Mouse (Mus musculus): Measurements from ENCODE around the gene Rnase1. TPM values are rescaled to one million over a fixed set of nuclear protein-coding genes. Genes with fewer than 3 reads are reported as not detected.
A peak's percentile ranks its signal among the peaks of the same experiment; 100 is the strongest.

Rnase1 gene
- polyA plus RNA-seq, 1 experiment from 2014 or later, result 3.2 TPM

GRCm38 (mm10) chr14:51132372-51132771, 14.2 kb downstream of the Rnase1 start:
- no peak overlapping the region for H3K27ac ChIP-seq (replicated peaks)
- H3K4me2 ChIP-seq (replicated peaks), result no peak overlapping the region
- no peaks in the 10 kb centered on the region for H3K9me3 ChIP-seq (replicated peaks)
- WGBS, result 89% methylated on average over 4 of the region's 4 CpGs
- H3K36me3 ChIP-seq, result no peaks in the 10 kb centered on the region
- ATAC-seq (ENCODE audit: insufficient number of reproducible peaks, low FRiP score, low TSS enrichment, low read depth), result no peak
- no peak overlapping the region for H3K4me3 ChIP-seq (replicated peaks)
- H3K27me3 ChIP-seq, result no peaks in the 10 kb centered on the region
- no peaks in the 10 kb centered on the region for H3K4me1 ChIP-seq
- H3K9ac ChIP-seq, result no peak overlapping the region

DNA sequence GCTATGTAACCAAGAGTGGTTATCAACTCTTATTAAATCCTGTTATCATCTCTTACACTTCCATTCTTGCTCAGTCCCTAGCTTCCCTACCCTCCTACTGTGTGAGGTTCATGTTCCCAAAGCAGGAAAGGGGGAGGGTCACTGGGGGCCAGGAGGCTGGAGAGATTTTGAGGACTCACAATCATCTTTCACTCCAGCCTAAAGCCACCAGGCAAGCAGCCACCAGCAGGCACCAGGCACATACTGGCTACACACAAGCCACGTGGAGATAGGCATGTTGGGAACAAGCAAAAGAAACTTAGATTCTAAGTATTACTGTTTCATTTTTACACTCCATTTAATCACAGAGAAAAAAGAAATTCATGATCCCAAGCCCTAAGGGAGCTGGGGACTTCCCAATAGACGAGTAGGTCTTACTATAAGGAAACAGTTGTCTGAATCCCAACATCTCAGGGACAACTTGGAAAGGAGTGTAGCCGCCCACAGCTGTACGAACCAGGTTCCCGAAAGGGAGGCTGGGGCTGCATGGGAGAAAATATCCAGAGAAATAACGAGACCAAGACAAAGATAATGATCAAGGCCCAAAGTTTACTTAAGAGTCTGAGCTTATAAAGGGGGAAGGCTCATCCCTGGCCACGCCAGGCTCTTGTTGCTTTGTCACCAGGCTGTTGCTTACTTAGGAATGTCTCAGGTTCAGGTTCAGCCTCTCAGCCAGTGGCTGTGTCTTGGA, 15.3 kb downstream of the Rnase1 start:
- no peak overlapping the region for H3K4me2 ChIP-seq (replicated peaks)

GRCm38 (mm10) chr14:51130315-51130940, 16.2 kb downstream of the Rnase1 start:
- H3K4me1 ChIP-seq, result no peaks in the 10 kb centered on the region
- H3K4me3 ChIP-seq (replicated peaks), result no peak overlapping the region
- no peak overlapping the region for H3K27ac ChIP-seq (replicated peaks)
- whole genome bisulfite sequencing, result 89% methylated on average over 9 of the region's 9 CpGs
- H3K9ac ChIP-seq, result no peak overlapping the region
- no peaks in the 10 kb centered on the region for H3K36me3 ChIP-seq
- H3K27me3 ChIP-seq, result no peaks in the 10 kb centered on the region
- 0 out of 2 replicates have a peak, but pooled peaks cover 5% of the 10 kb centered on the region for H3K9me3 ChIP-seq (replicated peaks)
- H3K4me2 ChIP-seq (replicated peaks), result no peak overlapping the region
- ATAC-seq (ENCODE audit: insufficient number of reproducible peaks, low FRiP score, low TSS enrichment, low read depth), result no peak

More for the DNA sequence above, 15.3 kb downstream of the Rnase1 start:
- no peak overlapping the region for H3K9ac ChIP-seq
- H3K4me3 ChIP-seq (replicated peaks), result no peak overlapping the region
- WGBS, result 67% methylated on average over 7 of the region's 7 CpGs
- no peaks in the 10 kb centered on the region for H3K4me1 ChIP-seq
- H3K27ac ChIP-seq (replicated peaks), result no peak overlapping the region
- no peaks in the 10 kb centered on the region for H3K36me3 ChIP-seq
- no peaks in the 10 kb centered on the region for H3K9me3 ChIP-seq (replicated peaks)
- ATAC-seq (ENCODE audit: insufficient number of reproducible peaks, low FRiP score, low TSS enrichment, low read depth), result no peak
- no peaks in the 10 kb centered on the region for H3K27me3 ChIP-seq

GRCm38 (mm10) chr14:51129624-51129975, 17.0 kb downstream of the Rnase1 start:
- no peak overlapping the region for H3K4me2 ChIP-seq (replicated peaks)
- H3K4me1 ChIP-seq, result no peaks in the 10 kb centered on the region
- no peak overlapping the region for H3K27ac ChIP-seq (replicated peaks)
- no peak for ATAC-seq (ENCODE audit: insufficient number of reproducible peaks, low FRiP score, low TSS enrichment, low read depth)
- H3K9ac ChIP-seq, result no peak overlapping the region
- H3K27me3 ChIP-seq, result no peaks in the 10 kb centered on the region
- 0 out of 2 replicates have a peak, but pooled peaks cover 5% of the 10 kb centered on the region for H3K9me3 ChIP-seq (replicated peaks)
- no peaks in the 10 kb centered on the region for H3K36me3 ChIP-seq
- WGBS, result 58% methylated on average over 4 of the region's 4 CpGs
- H3K4me3 ChIP-seq (replicated peaks), result no peak overlapping the region

- H3K36me3 ChIP-seq, result no peaks in the 10 kb centered on the region
- ATAC-seq (ENCODE audit: insufficient number of reproducible peaks, low FRiP score, low TSS enrichment, low read depth), result no peak
- no peak overlapping the region for H3K27ac ChIP-seq (replicated peaks)
- H3K4me2 ChIP-seq (replicated peaks), result no peak overlapping the region
- WGBS, result 78% methylated on average over 9 of the region's 9 CpGs
- H3K4me3 ChIP-seq (replicated peaks), result no peak overlapping the region
- H3K4me1 ChIP-seq, result no peaks in the 10 kb centered on the region
- H3K27me3 ChIP-seq, result no peaks in the 10 kb centered on the region
- H3K9ac ChIP-seq, result no peak overlapping the region
- H3K9me3 ChIP-seq (replicated peaks), result 0 out of 2 replicates have a peak, but pooled peaks cover 5% of the 10 kb centered on the region
Measured at GRCm38 (mm10) chr14:51128775-51129623, 17.6 kb downstream of the Rnase1 start.

- Histone ChIP-seq H3K36me3 (no peaks in the 10 kb centered on the region), H3K4me2 (replicated peaks) (no peak overlapping the region), H3K27me3 (no peaks in the 10 kb centered on the region), H3K4me1 (no peaks in the 10 kb centered on the region), H3K27ac (replicated peaks) (no peak overlapping the region), H3K9me3 (replicated peaks) (0 out of 2 replicates have a peak, but pooled peaks cover 5% of the 10 kb centered on the region), H3K9ac (no peak overlapping the region), H3K4me3 (replicated peaks) (no peak overlapping the region)
- 69% methylated on average over 2 of the region's 2 CpGs for WGBS
- ATAC-seq (ENCODE audit: insufficient number of reproducible peaks, low FRiP score, low TSS enrichment, low read depth), result 0 out of 2 replicates have a peak, but pooled peaks have one; percentile 29
Measured at GRCm38 (mm10) chr14:51127648-51128258, 18.8 kb downstream of the Rnase1 start.

- no peaks in the 10 kb centered on the region for H3K36me3 ChIP-seq
- H3K4me1 ChIP-seq, result no peaks in the 10 kb centered on the region
- H3K4me3 ChIP-seq (replicated peaks), result no peak overlapping the region
- H3K27ac ChIP-seq (replicated peaks), result no peak overlapping the region
- ATAC-seq (ENCODE audit: insufficient number of reproducible peaks, low FRiP score, low TSS enrichment, low read depth), result no peak
- no peak overlapping the region for H3K4me2 ChIP-seq (replicated peaks)
- H3K27me3 ChIP-seq, result no peaks in the 10 kb centered on the region
- WGBS, result 89% methylated on average over 6 of the region's 6 CpGs
- 0 out of 2 replicates have a peak, but pooled peaks cover 5% of the 10 kb centered on the region for H3K9me3 ChIP-seq (replicated peaks)
- no peak overlapping the region for H3K9ac ChIP-seq
Measured at GRCm38 (mm10) chr14:51125684-51126083, 20.9 kb downstream of the Rnase1 start.

- H3K9ac ChIP-seq, result no peak within 1 kb of the TSS
- 32% methylated on average over 12 of the region's 12 CpGs for WGBS
- no peak for ATAC-seq (ENCODE audit: insufficient number of reproducible peaks, low FRiP score, low TSS enrichment, low read depth)
- no peaks in the 10 kb centered on the region for H3K36me3 ChIP-seq
- no peaks in the 10 kb centered on the region for H3K9me3 ChIP-seq (replicated peaks)
- H3K27ac ChIP-seq (replicated peaks), result no peak within 1 kb of the TSS
- H3K4me2 ChIP-seq (replicated peaks), result no peak within 1 kb of the TSS
- H3K4me3 ChIP-seq (replicated peaks), result no peak within 1 kb of the TSS
- H3K27me3 ChIP-seq, result no peaks in the 10 kb centered on the region
- H3K4me1 ChIP-seq, result no peaks in the 10 kb centered on the region
Measured at GRCm38 (mm10) chr14:51113916-51114560, 32.5 kb downstream of the Rnase1 start, which contains the start of gene Eddm3b. Gene Eddm3b (plus strand): TSS chr14:51114426.

DNA sequence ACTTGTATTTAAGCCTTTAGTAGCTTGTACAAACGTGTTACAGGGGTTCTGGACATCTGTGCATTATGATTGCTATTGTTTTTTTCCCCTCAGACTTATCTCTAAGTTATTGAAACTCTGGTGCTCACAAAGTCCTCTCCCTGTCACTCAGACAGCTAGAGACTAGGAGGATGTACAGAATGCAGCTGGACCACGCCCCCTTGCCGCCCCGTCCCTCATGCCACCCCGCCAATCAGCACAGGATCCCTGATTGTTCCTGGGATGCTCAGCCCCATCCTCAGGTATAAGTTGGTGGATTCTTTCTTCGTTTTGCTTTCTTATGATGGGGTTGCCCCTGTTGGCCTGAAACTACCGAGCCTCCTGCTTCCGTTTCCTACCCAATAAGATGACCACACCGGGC, 33.1 kb downstream of the Rnase1 start:
- H3K9me3 ChIP-seq (replicated peaks), result no peaks in the 10 kb centered on the region
- H3K4me2 ChIP-seq (replicated peaks), result no peak overlapping the region
- no peaks in the 10 kb centered on the region for H3K27me3 ChIP-seq
- H3K4me1 ChIP-seq, result no peaks in the 10 kb centered on the region
- no peak overlapping the region for H3K4me3 ChIP-seq (replicated peaks)
- WGBS, result 28% methylated on average over 9 of the region's 9 CpGs
- H3K9ac ChIP-seq, result no peak overlapping the region
- no peak overlapping the region for H3K27ac ChIP-seq (replicated peaks)
- ATAC-seq (ENCODE audit: insufficient number of reproducible peaks, low FRiP score, low TSS enrichment, low read depth), result no peak
- H3K36me3 ChIP-seq, result no peaks in the 10 kb centered on the region

GRCm38 (mm10) chr14:51111966-51112365, 34.6 kb downstream of the Rnase1 start:
- H3K27ac ChIP-seq (replicated peaks), result no peak overlapping the region
- WGBS, result 54% methylated on average over 3 of the region's 3 CpGs
- H3K4me1 ChIP-seq, result no peaks in the 10 kb centered on the region
- H3K9me3 ChIP-seq (replicated peaks), result no peaks in the 10 kb centered on the region
- H3K27me3 ChIP-seq, result no peaks in the 10 kb centered on the region
- no peak overlapping the region for H3K9ac ChIP-seq
- H3K4me2 ChIP-seq (replicated peaks), result no peak overlapping the region
- no peak for ATAC-seq (ENCODE audit: insufficient number of reproducible peaks, low FRiP score, low TSS enrichment, low read depth)
- no peaks in the 10 kb centered on the region for H3K36me3 ChIP-seq
- no peak overlapping the region for H3K4me3 ChIP-seq (replicated peaks)

Measured in embryonic facial prominence, embryonic 15.5 days (tissue).